Mouse (Mus musculus) erythroblast, embryonic 14.5 days (primary cell): ENCODE results near the gene Slc22a6.

Source experiments
- GATA1 ChIP-seq: IDR thresholded peaks from 2 replicates; pipeline ENCODE4 v1.6.1; 2012; ENCODE audit warnings: low read length, inconsistent platforms, mixed read lengths
- TAL1 ChIP-seq: IDR thresholded peaks from 3 replicates; pipeline ENCODE4 v1.6.1; 2012; ENCODE audit warnings: low read length, inconsistent platforms, mixed read lengths

DNA sequence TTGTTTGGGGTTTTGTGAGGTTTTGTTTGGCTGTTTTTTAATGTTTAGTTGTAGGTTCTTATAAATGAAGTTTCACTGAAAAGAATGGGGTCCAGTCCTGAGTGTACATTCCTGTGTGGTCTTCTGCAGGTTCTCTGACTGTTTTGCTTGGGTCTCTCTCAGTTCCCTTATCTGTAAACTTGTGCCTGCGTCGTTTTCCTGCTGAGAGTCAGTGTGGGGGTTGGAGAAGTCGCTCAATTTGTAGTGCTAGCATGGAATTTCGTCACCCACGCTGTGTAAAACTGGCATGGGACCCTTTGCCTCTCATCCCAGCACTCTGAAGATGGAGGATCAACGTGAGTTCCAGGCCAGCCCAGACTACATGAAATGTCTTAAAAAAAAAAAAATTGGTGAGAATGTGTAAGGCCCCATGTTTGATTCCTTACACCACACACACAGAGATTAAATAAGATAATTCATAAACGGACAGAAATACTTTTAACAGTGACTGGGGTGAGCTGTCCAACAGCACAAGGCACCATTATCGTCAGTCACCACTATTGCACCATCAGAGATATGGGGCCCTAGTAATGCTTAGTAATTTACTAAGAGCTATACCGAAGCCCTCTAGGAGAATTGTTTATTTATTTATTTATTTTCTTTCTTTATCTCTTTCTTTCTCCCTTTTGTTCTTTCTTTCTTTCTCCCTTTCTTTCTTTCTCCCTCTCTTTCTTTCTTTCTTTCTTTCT, 55.7 kb downstream of the Slc22a6 start:
- TF ChIP-seq TAL1, result no peak
- TF ChIP-seq GATA1, result no peak
